Mouse (Mus musculus): ENCODE measurements around the gene Trmt13.

DNA sequence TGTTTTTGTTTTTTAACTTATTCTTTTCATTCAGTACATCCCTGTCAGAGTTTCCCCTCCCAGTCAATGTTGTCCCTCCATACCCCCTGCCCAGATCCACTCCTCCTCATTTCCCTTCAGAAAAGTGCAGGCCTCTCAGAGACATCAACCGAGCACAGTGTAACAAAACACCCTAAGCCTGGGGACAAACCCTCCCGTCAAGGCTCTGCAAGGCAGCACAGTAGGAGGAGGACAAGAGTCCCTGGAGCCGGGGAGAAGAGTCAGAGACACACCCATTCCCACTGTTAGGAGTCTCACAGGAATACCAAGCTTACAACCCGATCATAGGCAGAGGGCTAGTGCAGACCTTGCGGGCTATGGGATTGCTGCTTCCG lies 77.2 kb downstream of the Trmt13 start:
- no peak for TF ChIP-seq CTCF (IDR thresholded peaks at IDR 0.05; ENCODE audit: low read depth)
- TF ChIP-seq EP300 (optimal IDR thresholded peaks at IDR 0.05) = no peak

Measured in stomach, postnatal 0 days (tissue).